Mouse (Mus musculus): ENCODE measurements around the gene Lrcol1. TPM values are rescaled to one million over a fixed set of nuclear protein-coding genes. Genes with fewer than 3 reads are reported as not detected.

Gene Lrcol1
- polyA plus RNA-seq, 1 experiment from 2014 or later: not detected

DNA sequence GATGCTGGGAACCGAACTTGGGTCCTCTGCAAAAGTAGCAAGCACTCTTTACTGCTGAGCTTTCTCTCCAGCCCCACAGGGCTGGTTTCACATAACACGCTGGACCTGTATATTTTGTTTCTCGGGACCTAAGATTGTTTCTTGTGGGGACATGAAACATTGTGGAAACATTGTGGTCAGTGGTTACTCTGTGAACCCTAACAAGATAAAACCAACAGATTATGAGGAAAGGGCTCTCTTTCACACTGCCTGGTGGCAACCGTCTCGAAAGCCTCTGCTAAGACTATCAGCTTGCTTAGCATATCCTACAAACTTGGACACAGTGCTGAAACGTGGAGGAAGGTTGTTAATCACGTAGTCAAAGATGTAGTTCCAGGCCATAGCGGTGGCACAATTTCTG, 2.5 kb downstream of the Lrcol1 start:
- H3K27ac ChIP-seq (ENCODE audit: low read length): no peak overlapping the region
- no peaks in the 10 kb centered on the region for H3K4me1 ChIP-seq (ENCODE audit: control insufficient read depth, insufficient read depth, low read length)
- no peak overlapping the region for H3K9ac ChIP-seq (replicated peaks; ENCODE audit: low read depth, low read length)
- H3K4me3 ChIP-seq (ENCODE audit: low read depth, low read length): no peak overlapping the region
- no peaks in the 10 kb centered on the region for H3K9me3 ChIP-seq (ENCODE audit: control insufficient read depth, low read depth, low read length)
- no peak overlapping the region for H3K4me2 ChIP-seq (replicated peaks; ENCODE audit: low read depth, low read length)
- peaks cover 4% of the 10 kb centered on the region; the same call in 1 of the 2 replicates for H3K27me3 ChIP-seq (ENCODE audit: control insufficient read depth, insufficient read depth, low read length)
- WGBS: 77% methylated on average over 8 of the region's 8 CpGs
- H3K36me3 ChIP-seq (ENCODE audit: control insufficient read depth, insufficient read depth, low read length): no peaks in the 10 kb centered on the region
- ATAC-seq (ENCODE audit: insufficient number of reproducible peaks, insufficient read depth, low FRiP score, low read depth): no peak

DNA sequence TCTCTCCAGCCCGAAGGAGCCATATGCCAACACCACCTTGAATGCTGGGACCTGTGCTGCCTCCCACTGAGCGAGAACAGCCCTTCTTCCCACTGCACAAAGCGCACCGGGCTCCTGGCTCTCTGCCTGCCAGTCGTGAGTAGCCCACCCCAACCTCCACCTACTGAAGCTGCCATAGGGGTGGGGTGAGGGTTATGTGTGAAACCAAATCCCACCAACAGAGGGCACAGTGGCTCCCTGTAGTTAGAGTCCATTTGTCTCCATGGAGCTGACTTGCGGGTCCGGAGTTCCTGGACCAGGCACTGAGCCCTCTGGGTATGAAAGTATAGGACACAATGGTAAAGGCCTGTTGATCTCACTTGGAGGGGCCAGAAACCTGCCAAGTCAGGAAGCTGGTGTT, 10.2 kb downstream of the Lrcol1 start:
- no peak overlapping the region for H3K27ac ChIP-seq (ENCODE audit: low read length)
- H3K36me3 ChIP-seq (ENCODE audit: control insufficient read depth, insufficient read depth, low read length): no peaks in the 10 kb centered on the region
- H3K4me2 ChIP-seq (replicated peaks; ENCODE audit: low read depth, low read length): 0 out of 2 replicates have a peak overlapping the region, but pooled peaks have one; percentile 2
- WGBS: 11% methylated on average over 7 of the region's 7 CpGs
- H3K4me3 ChIP-seq (ENCODE audit: low read depth, low read length): no peak overlapping the region
- H3K9me3 ChIP-seq (ENCODE audit: control insufficient read depth, low read depth, low read length): no peaks in the 10 kb centered on the region
- no peaks in the 10 kb centered on the region for H3K27me3 ChIP-seq (ENCODE audit: control insufficient read depth, insufficient read depth, low read length)
- no peak; the same call in 1 of the 2 replicates for ATAC-seq (ENCODE audit: insufficient number of reproducible peaks, insufficient read depth, low FRiP score, low read depth)
- H3K4me1 ChIP-seq (ENCODE audit: control insufficient read depth, insufficient read depth, low read length): no peaks in the 10 kb centered on the region
- H3K9ac ChIP-seq (replicated peaks; ENCODE audit: low read depth, low read length): no peak overlapping the region

DNA sequence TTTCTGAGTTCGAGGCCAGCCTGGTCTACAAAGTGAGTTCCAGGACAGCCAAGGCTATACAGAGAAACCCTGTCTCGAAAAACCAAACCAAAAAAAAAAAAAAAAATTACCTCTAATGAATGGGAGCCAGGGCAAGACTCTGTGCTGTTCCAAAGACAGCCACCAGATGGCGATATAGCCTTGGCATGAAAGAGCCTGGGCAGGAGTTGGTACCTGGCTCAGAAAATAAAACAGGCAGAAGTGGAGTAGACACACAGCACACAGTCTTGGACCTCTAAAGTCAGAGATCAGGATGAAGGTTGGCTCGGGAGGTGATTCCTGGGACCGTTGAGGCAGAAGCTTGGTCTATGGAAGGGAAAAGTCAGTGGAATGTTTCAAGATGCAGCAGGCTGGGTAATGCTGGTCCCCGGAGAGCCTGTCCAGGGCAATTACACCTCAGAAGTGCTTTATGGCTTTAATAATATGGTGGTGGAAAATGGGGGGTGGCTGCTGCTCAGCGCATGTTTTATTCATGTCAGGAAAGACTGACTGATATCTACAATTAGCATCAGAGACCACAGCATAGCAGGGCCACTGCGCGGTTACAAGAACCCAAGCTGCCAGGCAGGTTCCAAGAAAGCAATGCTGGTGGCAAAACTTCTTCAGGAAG, 13.1 kb downstream of the Lrcol1 start:
- no peak for ATAC-seq (ENCODE audit: insufficient number of reproducible peaks, insufficient read depth, low FRiP score, low read depth)
- Histone ChIP-seq H3K36me3 (ENCODE audit: control insufficient read depth, insufficient read depth, low read length) (no peaks in the 10 kb centered on the region), H3K9ac (replicated peaks; ENCODE audit: low read depth, low read length) (no peak overlapping the region), H3K4me2 (replicated peaks; ENCODE audit: low read depth, low read length) (no peak overlapping the region), H3K9me3 (ENCODE audit: control insufficient read depth, low read depth, low read length) (no peaks in the 10 kb centered on the region), H3K27me3 (ENCODE audit: control insufficient read depth, insufficient read depth, low read length) (no peaks in the 10 kb centered on the region), H3K4me3 (ENCODE audit: low read depth, low read length) (no peak overlapping the region), H3K4me1 (ENCODE audit: control insufficient read depth, insufficient read depth, low read length) (no peaks in the 10 kb centered on the region), H3K27ac (ENCODE audit: low read length) (no peak overlapping the region)
- 48% methylated on average over 8 of the region's 9 CpGs for WGBS

DNA sequence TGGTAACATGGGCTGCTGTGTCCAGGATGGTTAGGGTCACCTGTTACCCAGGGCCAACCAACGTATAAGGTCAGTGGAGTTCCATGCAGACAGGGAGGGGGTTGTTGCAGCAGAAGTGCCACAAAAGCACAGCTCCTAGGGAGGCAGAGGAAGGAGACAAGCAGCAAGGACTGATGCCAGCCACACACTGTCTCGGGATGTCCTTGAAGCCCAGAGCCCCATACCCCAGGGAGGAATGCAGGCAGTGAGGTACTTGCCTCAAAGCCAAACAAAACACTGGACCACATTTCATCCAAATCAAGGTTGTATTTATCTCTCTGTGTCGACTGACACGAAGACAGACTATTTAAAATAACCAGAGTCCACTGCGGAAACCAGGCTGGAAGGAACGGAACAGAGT, 16.9 kb downstream of the Lrcol1 start:
- H3K27me3 ChIP-seq (ENCODE audit: control insufficient read depth, insufficient read depth, low read length): no peaks in the 10 kb centered on the region
- no peak overlapping the region for H3K4me3 ChIP-seq (ENCODE audit: low read depth, low read length)
- H3K9me3 ChIP-seq (ENCODE audit: control insufficient read depth, low read depth, low read length): no peaks in the 10 kb centered on the region
- ATAC-seq (ENCODE audit: insufficient number of reproducible peaks, insufficient read depth, low FRiP score, low read depth): no peak
- H3K4me1 ChIP-seq (ENCODE audit: control insufficient read depth, insufficient read depth, low read length): peaks cover 4% of the 10 kb centered on the region; the same call in 1 of the 2 replicates
- WGBS: 81% methylated on average over 6 of the region's 6 CpGs
- H3K9ac ChIP-seq (replicated peaks; ENCODE audit: low read depth, low read length): no peak overlapping the region
- no peaks in the 10 kb centered on the region for H3K36me3 ChIP-seq (ENCODE audit: control insufficient read depth, insufficient read depth, low read length)
- H3K4me2 ChIP-seq (replicated peaks; ENCODE audit: low read depth, low read length): no peak overlapping the region
- no peak overlapping the region for H3K27ac ChIP-seq (ENCODE audit: low read length)

DNA sequence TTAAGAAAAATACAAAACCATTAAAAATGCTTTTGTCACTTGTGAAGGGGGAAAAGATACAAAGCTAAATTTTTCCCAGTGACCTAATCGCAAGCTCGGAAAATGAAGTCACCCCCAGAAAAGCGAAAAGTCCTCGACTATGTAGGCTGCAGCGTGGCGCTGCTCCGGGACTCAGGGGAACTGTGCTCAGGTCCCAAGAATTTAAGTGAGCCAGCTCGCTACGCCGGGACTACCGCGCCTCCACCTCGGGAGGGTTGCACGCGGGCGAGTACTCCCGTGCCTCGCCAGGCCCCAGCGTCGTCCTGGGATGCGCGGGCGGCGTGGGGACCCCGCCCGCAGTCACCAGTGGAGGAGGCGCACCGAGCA, 18.3 kb downstream of the Lrcol1 start:
- no peaks in the 10 kb centered on the region; the same call in 1 of the 2 replicates for H3K36me3 ChIP-seq (ENCODE audit: control insufficient read depth, insufficient read depth, low read length)
- H3K9ac ChIP-seq (replicated peaks; ENCODE audit: low read depth, low read length): peak overlapping the region; percentile 50; the same call in 1 of the 2 replicates
- 0 out of 2 replicates have a peak, but pooled peaks have one; percentile 34 for ATAC-seq (ENCODE audit: insufficient number of reproducible peaks, insufficient read depth, low FRiP score, low read depth)
- no peaks in the 10 kb centered on the region for H3K27me3 ChIP-seq (ENCODE audit: control insufficient read depth, insufficient read depth, low read length)
- H3K4me1 ChIP-seq (ENCODE audit: control insufficient read depth, insufficient read depth, low read length): peaks cover 4% of the 10 kb centered on the region; the same call in 1 of the 2 replicates
- H3K27ac ChIP-seq (ENCODE audit: low read length): peak overlapping the region; percentile 48; the same call in 1 of the 2 replicates
- H3K4me3 ChIP-seq (ENCODE audit: low read depth, low read length): peak overlapping the region; percentile 46
- peak overlapping the region; percentile 88 for H3K4me2 ChIP-seq (replicated peaks; ENCODE audit: low read depth, low read length)
- H3K9me3 ChIP-seq (ENCODE audit: control insufficient read depth, low read depth, low read length): no peaks in the 10 kb centered on the region
- 3% methylated on average over 28 of the region's 28 CpGs for WGBS

DNA sequence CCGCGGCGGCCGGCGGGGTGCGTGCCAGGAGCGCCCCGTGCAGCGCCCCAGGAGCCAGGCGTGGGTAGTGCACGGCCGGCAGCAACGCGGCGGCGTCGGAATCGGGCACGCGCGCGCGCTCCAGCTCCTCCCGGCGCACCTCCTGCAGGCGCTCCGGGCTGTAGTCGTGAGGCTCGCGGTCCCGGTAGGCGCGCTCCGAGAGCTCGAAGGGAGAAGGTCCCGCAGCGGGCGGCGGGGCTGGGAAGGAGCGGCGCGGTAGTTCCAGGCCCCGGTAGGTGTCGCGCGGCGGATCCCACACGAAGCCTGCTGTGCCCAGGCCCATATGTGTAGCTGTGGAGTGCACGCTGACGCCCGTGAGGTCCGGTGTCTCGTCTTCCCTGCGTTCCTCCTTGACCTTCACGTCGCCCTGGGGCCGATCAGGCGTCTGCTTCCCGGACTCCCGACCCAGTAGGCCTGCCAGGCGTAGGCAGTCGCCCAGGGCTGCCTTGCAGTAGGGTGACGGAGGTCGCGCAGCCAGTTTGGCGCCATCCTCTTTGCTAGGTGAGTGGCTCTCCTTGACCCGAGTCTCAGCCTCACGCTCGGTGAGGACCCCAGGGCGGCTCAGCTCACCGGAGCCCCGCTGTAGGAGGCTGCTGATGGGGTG, 18.8 kb downstream of the Lrcol1 start:
- Histone ChIP-seq H3K27me3 (ENCODE audit: control insufficient read depth, insufficient read depth, low read length) (no peaks in the 10 kb centered on the region), H3K4me2 (replicated peaks; ENCODE audit: low read depth, low read length) (peak overlapping the region; percentile 88), H3K4me3 (ENCODE audit: low read depth, low read length) (peak overlapping the region; percentile 46), H3K27ac (ENCODE audit: low read length) (peak overlapping the region; percentile 48; the same call in 1 of the 2 replicates), H3K9ac (replicated peaks; ENCODE audit: low read depth, low read length) (peak overlapping the region; percentile 50), H3K9me3 (ENCODE audit: control insufficient read depth, low read depth, low read length) (no peaks in the 10 kb centered on the region), H3K4me1 (ENCODE audit: control insufficient read depth, insufficient read depth, low read length) (peaks cover 4% of the 10 kb centered on the region; the same call in 1 of the 2 replicates), H3K36me3 (ENCODE audit: control insufficient read depth, insufficient read depth, low read length) (no peaks in the 10 kb centered on the region; the same call in 1 of the 2 replicates)
- WGBS: 3% methylated on average over 72 of the region's 72 CpGs
- ATAC-seq (ENCODE audit: insufficient number of reproducible peaks, insufficient read depth, low FRiP score, low read depth): peak; percentile 81

DNA sequence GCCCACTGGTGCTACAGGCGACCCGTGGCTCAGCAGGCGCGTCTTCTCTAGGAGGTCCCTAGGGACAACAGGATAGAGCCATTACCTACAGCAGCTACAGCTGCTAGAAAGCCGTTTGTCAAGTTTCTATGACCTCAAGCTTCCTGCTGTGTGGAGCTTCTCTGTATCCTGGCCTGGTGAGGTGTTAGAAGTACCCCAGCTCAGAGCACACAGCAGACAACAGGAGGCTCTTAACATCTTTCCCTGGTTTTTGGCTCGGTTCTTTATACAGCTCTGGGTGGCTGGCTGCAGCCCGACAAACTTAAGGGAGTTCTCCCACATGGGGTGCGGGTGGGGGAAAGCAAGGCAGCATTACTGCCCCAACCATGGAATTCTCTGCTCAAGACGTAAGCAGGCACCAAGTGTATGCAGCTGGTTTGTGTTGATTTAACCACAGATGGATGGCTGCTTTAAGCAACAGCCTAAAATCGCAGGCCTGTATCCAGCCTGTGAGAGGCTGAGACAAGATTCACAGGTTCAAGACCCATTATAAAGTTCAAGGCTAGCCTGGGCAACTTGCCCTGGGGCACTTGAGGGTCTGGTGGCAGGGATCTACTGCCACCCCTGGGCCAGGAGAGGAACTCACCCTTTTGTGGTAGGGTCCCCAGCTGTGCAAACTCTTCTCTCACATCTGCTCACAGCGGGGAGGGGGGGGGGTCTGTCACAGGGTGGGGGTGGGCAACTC, 19.5 kb downstream of the Lrcol1 start:
- Histone ChIP-seq H3K4me2 (replicated peaks; ENCODE audit: low read depth, low read length) (peak overlapping the region; percentile 88), H3K27ac (ENCODE audit: low read length) (peak overlapping the region; percentile 48; the same call in 1 of the 2 replicates), H3K4me3 (ENCODE audit: low read depth, low read length) (peak overlapping the region; percentile 46), H3K4me1 (ENCODE audit: control insufficient read depth, insufficient read depth, low read length) (peaks cover 4% of the 10 kb centered on the region; the same call in 1 of the 2 replicates), H3K9ac (replicated peaks; ENCODE audit: low read depth, low read length) (peak overlapping the region; percentile 50; the same call in 1 of the 2 replicates), H3K36me3 (ENCODE audit: control insufficient read depth, insufficient read depth, low read length) (no peaks in the 10 kb centered on the region; the same call in none of the 2 replicates), H3K27me3 (ENCODE audit: control insufficient read depth, insufficient read depth, low read length) (no peaks in the 10 kb centered on the region), H3K9me3 (ENCODE audit: control insufficient read depth, low read depth, low read length) (no peaks in the 10 kb centered on the region)
- WGBS: 43% methylated on average over 11 of the region's 11 CpGs
- ATAC-seq (ENCODE audit: insufficient number of reproducible peaks, insufficient read depth, low FRiP score, low read depth): peak; percentile 14; the same call in 1 of the 2 replicates

DNA sequence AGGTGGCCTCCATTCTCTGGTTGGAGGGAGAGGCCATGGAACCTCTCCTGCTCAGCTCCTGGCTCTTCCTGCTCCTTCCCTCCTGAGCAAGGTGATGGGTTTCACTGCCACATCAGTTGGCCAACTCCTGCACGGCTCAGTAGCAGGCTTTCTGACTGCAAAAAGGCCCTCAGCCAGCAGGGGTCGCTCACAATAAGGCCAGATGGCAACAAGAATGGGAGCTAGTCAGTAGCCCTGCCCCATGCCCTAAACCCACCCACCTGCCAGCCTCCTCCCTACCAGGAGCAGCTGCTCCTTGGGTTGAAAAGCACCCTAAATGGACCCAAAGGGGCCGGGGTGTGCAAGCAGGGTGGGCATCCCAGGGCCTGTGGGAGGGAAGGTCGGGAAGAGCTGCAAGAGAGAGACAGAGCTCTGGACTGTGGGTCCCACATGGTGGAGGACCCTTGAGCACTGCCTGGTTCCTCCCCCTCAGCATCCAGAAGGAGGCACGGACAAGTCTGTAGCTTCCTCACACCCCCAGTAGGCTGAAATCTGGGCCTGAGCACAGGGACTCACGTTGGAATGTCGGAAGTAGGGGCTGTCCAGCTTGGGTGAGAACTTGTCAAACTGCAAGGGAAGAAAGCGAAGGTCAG, 32.4 kb downstream of the Lrcol1 start:
- Histone ChIP-seq H3K9ac (replicated peaks; ENCODE audit: low read depth, low read length) (no peak overlapping the region), H3K36me3 (ENCODE audit: control insufficient read depth, insufficient read depth, low read length) (peaks cover 18% of the 10 kb centered on the region), H3K4me1 (ENCODE audit: control insufficient read depth, insufficient read depth, low read length) (no peaks in the 10 kb centered on the region), H3K27ac (ENCODE audit: low read length) (no peak overlapping the region), H3K4me3 (ENCODE audit: low read depth, low read length) (no peak overlapping the region), H3K9me3 (ENCODE audit: control insufficient read depth, low read depth, low read length) (no peaks in the 10 kb centered on the region), H3K4me2 (replicated peaks; ENCODE audit: low read depth, low read length) (no peak overlapping the region), H3K27me3 (ENCODE audit: control insufficient read depth, insufficient read depth, low read length) (no peaks in the 10 kb centered on the region)
- ATAC-seq (ENCODE audit: insufficient number of reproducible peaks, insufficient read depth, low FRiP score, low read depth): no peak
- WGBS: 54% methylated on average over 8 of the region's 8 CpGs

Measured in stomach, embryonic 14.5 days (tissue).